Mouse (Mus musculus) ovary, postnatal 14 days (tissue): ENCODE measurements around the gene Rap2b.

Experiments
- DNase-seq: peaks from one replicate; pipeline ENCODE4 v3.0.0; 2022; ENCODE audit warnings: low spot score

The Rap2b gene

DNA sequence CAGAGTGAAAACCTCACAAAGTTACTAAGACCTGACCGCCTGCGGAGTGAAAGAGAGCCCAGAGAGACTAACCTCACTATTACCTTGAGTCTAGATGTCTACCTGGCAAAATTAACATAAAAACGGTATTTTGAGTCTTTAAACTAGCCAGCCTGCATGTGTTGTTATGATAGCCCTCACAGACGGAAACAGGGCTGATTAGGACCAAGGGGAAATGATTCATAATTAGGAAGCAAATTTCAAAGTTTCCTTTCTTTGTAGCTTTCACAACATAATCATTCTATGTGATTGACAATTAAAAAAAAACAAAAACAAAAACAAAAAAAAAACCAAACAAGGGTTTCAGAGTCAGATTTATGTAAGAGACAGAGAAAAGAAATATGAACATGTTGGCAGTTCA lies 24.9 kb downstream of the Rap2b start:
- no peak for DNase-seq

DNA sequence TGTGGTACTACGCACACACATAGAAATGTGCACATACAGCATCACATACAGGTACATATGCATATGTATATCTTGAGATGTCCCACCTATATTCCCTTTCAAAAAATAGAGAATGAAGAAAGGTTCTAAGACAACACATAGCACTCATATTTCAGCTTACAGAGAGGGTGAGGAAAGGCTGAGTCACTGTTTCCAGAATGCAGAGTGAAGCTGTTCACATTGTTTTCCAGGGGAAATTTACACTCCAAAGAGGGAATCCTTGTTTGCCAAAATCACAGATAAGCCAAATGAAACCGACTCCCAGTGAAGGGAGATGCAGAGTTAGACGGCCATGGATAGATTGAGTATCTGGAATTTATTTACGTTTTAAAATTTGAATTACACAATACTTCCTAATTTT lies 30.1 kb downstream of the Rap2b start:
- no peak for DNase-seq

DNA sequence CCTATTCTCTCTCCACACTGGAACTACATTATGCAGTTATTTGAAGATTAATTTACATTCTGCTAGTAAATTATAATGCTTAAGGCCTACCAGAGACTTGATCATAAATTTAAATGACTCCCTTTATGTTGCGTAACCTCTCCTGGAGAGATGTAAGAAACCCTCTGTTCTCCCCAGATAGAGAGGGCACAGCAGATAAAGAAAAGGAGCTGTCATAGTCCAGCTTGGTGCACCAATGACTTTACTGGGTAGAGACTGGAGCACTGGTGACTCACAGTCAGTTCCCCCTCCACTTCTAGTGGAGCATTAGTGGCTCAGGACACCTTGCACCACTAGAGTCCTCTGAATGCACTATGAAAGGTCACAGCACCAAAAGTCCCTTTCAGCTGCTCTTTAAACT lies 31.4 kb downstream of the Rap2b start:
- no peak for DNase-seq

DNA sequence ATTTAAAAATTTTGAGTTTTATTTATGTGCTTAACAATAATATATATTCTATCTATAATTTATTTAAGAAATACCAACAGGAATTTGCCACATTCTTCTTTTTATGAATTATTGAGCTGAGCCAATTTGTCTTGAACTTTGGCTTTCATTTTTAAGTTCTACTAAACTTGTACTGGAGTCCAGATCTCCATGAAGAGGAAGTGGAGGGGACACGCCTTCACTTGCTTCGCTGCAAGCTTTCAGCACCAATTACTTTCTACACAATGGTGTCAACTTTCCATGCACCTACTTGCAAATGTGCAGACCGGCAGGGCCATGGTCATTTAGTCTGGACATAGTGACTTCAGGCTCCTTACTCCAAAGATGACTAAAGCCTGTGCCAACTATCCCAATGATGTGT lies 32.1 kb downstream of the Rap2b start:
- DNase-seq = no peak

DNA sequence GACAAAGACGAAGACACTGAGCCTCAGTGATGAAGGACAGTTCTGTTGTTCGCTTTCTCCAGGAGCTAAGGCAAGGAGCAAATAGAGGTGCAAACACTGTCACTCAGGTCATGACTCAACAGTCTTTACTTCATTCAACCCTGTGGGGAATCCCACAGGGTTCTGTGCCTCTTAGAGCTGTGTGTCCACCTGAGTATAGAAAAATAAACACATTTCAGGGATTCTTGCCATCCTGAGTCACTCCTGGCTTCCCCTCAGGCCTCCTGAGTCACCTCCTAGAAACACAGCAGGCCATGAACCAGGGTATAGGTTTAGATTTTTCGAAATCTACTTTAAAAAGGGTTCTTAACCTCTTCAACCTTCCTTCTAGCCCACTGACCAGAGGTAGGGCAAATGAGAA lies 33.9 kb downstream of the Rap2b start:
- no peak for DNase-seq

DNA sequence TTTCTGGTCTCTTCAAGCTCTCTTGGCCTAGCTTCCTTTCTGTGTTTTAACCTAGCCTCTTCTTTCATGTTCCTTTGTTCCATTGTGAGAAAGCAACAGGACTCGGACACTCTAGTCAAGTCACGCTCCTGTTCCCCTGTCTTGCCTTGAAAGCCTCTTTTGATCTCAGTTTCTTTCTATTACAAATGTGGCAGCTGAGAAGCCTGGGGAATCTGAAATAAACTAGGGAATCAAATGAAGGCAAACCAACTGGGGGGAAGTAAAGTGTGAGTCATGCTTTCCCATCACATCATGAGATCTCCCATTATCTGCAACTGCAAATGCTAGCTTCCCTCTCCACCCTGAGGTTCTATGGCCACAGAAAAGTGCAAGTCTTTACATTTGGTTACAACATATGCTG lies 35.3 kb downstream of the Rap2b start:
- DNase-seq = no peak

DNA sequence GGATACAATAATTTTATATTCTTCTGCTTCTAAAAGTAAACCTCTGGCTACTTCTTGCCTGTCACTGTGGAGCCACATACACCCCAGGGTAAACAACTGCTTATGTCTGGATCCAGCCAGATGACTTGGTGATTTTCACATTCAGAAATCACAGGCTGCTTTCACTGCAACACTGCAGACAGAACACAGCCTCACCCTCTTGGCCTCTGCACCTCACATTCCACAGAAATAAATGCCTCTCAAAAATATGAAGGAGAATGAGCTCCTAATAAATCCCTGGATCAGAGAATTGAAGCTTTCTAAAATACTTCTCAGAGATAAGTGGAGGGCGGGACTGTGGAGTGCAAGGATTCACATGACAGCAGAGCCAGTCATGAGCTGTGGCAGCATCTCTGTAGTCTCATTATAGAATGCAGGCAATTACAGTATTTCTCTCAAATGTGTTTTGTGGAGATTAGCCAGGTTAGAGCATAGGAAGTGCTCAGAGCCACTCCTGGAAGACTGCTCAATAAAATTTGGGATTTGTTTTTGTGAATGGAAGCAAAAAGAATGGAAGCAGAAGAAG lies 39.5 kb downstream of the Rap2b start:
- no peak for DNase-seq

DNA sequence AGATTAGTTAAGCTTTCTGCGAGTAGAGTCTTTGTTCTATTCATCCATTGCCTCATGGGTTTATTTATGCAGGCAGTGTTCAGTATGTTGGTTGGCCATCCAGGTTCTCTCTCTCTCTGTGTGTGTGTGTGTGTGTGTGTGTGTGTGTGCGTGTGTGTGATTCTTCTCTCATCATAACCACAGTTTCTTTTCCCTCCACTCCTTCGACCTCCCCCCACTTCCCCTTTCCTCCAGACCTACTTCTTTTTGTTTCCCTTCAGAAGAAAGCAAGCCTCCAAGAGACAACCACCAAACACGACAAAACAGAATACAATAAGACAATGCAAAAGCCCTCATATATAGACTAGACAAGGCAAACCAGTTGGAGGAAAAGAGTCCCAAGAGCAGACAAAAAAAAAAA lies 45.5 kb downstream of the Rap2b start:
- no peak for DNase-seq

DNA sequence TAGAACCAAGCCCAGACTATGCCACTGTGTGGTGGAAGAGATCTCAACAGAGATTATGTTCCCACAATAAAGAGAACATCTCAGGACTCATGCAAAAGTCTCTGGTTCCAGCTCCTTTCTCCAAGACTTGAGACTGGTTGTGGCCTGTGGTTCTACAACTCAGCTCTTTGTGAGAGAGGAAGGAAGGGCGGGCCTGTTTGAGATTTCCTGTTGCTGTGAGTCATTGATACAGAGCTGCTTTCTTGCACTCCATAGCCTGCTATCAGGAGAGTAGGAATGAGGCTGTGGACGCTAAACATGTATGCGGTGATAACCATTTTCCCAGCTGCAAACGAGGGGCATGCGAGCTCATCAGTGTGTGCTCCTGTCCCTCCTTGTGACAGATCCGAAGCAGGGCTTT lies 48.2 kb downstream of the Rap2b start:
- DNase-seq = no peak

DNA sequence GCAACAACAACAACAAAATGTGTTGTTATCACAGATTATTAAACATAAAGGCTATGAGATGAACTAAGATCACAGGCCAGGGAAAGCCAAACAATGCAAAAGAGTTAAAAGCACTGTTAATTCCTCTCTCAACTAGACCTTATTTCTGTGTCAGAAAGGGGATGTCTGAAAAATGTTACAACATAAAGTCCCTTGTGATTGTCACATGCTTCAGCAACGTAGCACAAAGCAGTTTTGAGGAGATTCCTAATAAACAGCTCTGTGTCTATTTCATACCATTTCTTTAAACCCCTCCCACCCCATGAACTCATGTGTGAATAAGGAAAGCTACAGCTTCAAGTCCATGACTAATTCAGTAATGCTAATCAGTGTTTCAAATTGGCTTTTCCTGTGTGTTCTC lies 54.4 kb downstream of the Rap2b start:
- no peak for DNase-seq
